Mouse (Mus musculus) induced T-regulatory cell, adult 2 months (primary cell): ENCODE data around the gene Psd4.
A peak's percentile ranks its signal among the peaks of the same experiment; 100 is the strongest.

Experiments
- DNase-seq: peaks from one replicate; pipeline ENCODE4 v3.0.0-alpha.2; 2012; ENCODE audit warnings: low read depth

Psd4 gene

DNA sequence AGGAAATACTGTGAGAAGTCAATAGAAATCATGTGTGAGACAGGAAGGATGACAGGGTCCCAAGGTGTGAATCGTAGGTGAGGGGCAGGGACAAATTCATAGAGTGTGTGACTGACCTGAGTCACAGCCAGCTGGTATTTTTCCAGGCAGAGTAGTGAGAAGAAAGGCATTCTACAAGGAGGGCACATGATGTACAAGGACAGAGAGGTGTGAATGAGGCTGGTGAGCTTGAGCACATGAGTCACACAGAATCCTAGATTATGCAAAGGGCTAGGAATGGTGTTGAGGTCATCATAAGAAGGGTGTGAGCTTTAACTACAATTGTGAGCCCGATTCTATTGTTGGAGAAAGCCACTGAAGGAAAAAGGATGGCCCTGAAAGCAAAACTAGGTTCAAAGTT, 72.7 kb downstream of the Psd4 start:
- no peak for DNase-seq

DNA sequence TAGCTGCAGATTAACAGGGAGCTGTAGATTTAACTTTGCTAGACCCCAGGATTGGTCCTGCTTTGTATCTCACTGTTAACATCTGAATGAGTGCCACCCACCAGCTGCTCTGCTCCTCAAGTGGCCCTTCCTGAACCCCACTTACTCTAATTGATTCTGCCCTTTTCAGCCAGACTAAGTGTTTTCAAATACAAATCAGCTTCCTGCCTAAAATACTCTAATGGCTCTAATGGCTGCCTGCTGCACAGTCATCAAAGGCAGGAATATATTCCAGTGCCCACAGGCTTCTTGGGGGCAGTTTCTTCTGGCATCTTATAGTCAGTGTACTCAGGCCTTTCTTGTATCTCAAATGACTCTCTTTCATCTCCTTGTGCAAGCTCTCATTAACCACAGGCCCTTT, 74.5 kb downstream of the Psd4 start:
- DNase-seq: no peak

DNA sequence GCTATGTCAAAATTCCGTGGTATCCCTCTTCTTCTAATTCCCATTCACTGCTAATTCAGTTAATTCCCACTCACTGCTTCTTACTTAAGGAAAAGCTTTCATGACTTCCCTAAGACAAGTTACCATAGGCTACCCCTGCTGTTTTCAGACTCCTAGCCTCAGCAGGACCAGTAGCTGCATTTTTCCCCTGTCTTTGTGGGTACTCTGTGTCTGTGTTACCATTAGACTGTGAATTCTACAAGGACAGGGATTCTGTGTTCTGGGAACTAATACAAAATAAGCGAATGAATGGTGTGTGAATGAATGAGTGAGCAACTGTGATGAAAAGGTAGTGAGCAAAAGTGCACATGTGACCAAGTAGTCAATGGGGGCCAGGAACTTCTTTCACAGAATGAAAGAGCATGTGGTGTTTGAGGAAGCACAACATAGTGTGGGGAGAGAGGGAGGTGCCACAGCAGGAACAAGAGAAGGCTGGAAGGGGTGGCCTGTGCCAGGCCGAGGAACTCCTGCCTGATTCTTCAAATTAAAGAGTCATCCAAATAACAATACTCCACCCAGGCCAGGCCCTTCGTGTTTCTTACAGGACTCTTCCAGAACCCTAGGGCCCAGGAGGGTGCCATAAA, 75.0 kb downstream of the Psd4 start:
- DNase-seq: no peak

DNA sequence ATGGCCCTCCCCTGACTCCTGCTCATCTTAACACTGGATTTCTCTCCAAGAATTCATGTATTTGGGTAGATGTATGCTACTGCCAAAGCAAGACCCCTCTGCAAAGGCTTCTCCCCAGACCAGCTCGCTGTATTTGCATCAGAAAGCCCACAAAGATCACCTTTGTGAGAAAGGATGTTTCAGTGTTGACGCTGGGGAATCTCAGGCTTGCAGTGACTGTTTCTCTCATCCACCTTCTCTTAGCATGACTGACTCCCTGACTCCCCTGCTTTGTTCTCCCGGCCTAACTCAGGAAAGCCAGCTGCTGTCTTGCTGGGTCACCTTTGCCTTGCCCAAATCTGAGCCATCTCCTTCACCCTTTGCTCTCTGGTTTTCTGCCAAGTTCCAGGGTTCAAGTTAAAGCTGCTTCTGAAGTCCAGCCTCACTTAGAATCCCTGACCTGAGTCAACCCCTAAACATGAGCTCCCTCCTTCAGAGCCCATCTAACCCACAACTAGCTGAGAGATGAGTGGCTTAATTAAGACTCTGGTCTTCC, 75.9 kb downstream of the Psd4 start:
- no peak for DNase-seq

DNA sequence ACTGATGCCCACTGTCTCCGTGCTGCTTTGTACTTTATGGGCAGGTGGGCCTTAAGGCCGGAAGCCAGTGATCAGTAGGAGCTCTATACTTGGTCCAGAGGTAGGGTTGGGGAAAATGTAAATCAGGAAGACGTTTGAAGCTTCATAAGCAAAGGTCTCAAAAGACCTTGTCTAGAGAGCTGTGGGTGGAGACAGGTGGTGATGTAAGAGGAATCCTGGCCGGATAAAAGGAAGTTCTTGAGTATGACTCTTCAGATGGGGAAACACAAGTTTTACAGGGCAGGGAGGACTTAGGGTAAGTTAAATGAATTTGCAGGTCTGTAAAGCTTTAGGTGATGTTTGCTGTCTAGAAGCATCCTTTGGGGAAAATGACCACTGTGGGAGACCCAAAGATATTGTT, 81.7 kb downstream of the Psd4 start:
- DNase-seq: no peak

DNA sequence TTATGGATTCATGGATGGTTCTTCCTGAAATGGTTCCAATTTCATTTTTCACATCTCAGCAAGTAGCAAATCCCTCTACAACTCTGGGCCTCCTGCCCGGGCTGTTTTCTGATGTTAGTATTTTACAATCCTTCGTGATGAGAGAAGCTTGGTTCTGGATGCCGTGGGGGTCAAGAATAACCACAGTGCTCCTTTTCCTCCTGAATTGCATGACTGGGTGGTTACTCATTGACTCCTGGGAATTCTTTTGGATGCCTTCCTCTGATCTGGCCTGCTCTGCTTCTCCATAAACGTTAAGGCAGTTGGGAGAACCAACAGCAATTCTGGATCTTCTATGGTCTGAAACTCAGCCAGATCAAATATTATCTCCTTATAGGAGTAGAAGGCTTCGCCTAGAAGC, 85.8 kb downstream of the Psd4 start:
- DNase-seq: no peak

DNA sequence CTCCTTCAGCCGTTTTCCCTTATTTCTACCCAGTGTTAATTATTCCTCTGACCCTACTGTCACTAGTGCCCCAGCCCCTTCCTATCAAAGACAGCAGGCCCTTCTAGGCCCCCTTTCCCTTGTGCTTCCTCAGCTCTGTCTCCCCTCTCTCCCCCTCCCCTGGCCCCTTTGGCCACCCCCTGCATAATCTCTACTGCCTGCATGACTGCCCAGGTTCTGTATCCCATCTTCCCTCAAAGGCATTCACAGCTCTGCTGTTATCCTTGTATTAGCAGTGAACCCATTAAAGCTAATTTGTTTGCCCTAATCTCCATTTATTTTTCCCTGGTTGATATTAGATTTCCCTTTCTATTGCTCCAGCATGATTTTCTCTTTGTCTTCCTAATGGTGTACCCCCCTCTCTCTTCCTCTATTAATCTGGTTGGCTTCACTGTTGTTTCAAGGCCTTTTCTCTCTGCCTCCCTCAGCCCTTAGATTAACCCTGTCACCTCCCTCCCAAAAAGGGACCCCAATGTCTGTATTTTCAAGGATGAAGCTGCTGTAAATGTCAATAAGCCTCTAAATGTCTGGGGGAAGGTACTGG, 87.1 kb downstream of the Psd4 start:
- no peak for DNase-seq

DNA sequence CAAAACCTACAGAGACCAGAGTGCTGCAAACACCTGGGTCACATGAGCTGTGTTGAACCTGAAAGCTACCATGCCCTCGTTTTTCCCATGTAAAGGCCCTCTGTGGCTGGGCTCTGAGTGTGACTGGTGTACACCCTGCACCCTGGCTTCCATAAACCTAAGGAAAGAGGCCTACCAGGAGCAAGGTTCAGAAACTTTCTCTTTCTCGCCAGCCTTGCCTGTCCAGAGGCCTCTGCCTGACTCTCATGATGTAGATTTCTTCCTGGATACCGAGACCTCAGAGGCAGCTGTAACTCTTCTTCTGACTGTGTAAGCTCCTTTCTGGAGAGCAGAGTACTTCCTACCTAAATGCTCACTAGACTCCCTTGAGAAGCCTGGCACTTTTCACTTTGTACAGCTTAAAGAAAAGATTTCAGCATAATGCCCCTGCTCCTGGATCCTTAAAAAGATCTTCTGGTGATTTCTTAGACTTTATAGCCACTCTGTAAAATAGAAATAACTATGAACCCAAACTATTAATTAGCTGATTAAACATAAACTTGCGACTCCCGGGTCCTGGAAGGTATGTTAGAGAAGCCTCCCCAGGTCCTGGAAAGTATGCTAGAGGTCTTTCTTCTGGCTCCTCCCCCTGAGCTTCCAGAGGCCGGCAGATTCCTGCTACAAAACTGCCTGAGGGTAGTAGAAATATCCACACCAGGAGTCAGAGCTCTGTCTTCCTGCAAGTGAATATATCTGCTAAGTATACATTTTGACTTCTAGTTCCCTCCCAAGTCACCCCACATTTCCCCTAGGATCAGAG, 87.9 kb downstream of the Psd4 start:
- DNase-seq: no peak

DNA sequence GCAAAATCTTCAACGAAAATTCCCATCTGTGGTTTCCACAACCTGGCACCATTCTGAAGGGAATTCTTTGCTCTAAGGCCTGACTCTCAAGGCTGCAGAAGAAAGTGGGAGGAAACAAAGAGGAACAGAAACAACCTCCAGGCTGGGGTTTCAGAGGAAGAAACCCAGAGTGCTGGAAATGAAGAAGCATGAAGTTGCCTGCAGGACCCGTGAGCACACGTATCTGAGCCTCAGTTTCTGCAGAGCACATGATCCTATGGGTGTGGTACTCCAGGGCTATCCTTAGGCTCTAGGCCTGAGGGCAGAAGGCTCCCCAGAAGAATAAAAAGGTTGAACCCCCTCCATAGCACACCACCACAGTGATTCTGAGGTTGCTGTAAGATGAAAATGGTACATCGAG, 89.5 kb downstream of the Psd4 start:
- no peak for DNase-seq

DNA sequence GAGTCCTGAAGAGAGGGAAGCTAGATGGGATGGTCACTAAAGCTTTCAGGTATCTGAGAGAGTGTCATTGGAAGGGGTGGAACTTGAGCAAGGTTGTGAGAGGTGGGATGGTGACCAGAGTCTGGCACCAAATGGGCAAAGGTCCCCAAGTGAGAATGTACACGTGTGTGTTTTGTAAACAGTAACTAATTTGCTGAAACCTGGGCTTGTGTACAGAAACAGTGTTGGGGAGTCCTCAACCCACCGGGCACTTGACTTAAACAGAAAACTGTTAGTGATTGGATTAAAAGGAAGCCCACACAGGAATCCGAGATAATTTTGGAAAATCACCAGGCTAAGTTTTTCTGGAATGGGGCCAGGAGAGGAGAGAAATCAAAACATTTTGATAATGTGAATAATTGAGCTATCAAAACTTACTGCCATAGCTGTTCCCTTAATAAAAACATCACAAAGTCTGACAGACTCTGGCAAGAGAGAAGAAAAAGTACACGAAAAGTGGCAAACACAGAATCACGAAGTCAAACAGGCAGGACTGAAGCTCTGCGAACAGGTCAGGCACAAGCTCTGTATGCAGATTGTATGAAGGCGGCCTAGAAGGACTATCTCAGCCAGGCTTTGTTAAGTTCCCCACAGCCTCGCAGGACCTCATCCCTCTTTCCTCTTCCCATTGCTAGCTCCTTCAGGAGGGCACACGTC, 92.9 kb downstream of the Psd4 start:
- no peak for DNase-seq

DNA sequence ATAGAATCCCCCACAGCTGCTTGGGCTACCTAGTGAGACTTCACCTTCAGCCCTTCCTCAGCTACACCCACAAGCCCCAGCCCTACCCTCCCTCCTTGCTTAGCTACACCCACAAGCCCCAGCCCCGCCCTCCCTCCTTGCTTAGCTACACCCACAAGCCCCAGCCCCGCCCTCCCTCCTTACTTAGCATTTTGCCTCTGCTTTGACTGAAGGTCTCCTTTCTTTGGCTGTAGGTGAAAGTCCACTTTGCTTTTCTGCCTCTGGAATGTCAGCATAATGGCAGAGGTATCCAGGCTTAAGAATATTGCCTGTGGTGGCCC, 93.4 kb downstream of the Psd4 start:
- DNase-seq: peak; percentile 24
